Mouse (Mus musculus) embryonic fibroblast, embryonic 13.5 days (primary cell): ENCODE results near the gene Zscan26.

Experiments
- CTCF ChIP-seq: IDR thresholded peaks from 2 replicates; pipeline ENCODE4 v1.5.1; 2011; ENCODE audit warnings: mild to moderate bottlenecking, control low read depth, low read length, moderate library complexity, borderline replicate concordance; ENCODE audit not compliant: insufficient read depth
- POLR2A ChIP-seq: IDR thresholded peaks from 2 replicates; pipeline ENCODE4 v1.6.1; 2011; ENCODE audit warnings: low read depth, mild to moderate bottlenecking, control low read depth, low read length, moderate library complexity

- TF ChIP-seq CTCF (no peak), POLR2A (no peak)
Measured at GRCm38 (mm10) chr13:21441207-21441572, 12.3 kb downstream of the Zscan26 start.
